Comparison of ENCODE assay signal across 23 mouse cellular contexts in the genomic region with DNA sequence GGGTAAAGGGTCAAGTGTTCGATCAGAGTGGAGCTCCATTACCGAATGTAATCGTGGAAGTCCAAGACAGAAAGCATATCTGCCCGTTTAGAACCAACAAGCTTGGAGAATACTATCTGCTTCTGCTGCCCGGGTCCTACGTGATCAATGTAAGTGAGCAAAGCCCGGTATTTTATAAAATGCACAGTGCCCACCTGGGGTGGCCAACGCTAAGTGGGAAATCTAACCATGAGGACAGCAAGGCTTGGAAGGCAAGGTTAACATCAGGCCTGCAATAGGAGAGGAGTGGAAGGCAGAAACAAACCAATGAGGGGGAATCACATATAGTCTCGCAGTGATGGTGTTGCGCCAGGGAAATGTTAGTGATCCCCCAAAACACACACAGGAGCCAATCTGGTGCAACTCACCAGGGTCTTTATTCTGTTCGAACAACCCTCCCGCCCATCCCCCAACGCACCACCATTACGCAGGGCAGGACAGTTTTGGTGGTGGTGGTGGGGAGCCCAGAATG. TPM values are rescaled to one million over a fixed set of nuclear protein-coding genes. Genes with fewer than 3 reads are reported as not detected.
A peak's percentile ranks its signal among the peaks of the same experiment; 100 is the strongest.
DNase-seq lines count a peak whose midpoint lies in the region; ATAC-seq and TF ChIP-seq lines count a peak whose summit lies in the region.
"Had no signal": no experiment of that assay in that cellular context is flagged by ENCODE, and none has a peak within 500 bp of the region (broad histone marks: within the 10 kb centered on the region; RNA-seq: fewer than 3 reads in every experiment).

No protein-coding gene starts in this region.

- DNase-seq in forebrain, embryonic 11.5 days (ENCODE audit: low spot score): peak; percentile 30
- peak; percentile 91 for DNase-seq in 3T3-L1 (ENCODE audit: low read depth, low spot score)
- peak; percentile 95 for DNase-seq in adipocyte (ENCODE audit: low spot score)
- no peak for DNase-seq in heart, adult 2 months
- no peak for DNase-seq in spleen, postnatal 14 days (ENCODE audit: low spot score in 2 of 2)
- DNase-seq: adrenal gland, adult 2 months; adrenal gland, adult 8-10 months; adrenal gland, postnatal 10 days; adrenal gland, postnatal 14 days; adrenal gland, postnatal 25 days; adrenal gland, postnatal 36 days; B cell, adult 2 months; cerebellum, adult 11 months; cerebellum, adult 11-12 months; cerebellum, adult 18-20 months; cerebellum, adult 2 months; cerebellum, adult 8-10 months had no signal

- TF ChIP-seq EP300 in heart, adult 2 months (IDR thresholded peaks at IDR 0.05; ENCODE audit: insufficient read depth, low read depth, low read length): no peak

- ATAC-seq in forebrain, embryonic 11.5 days (replicated peaks; ENCODE audit: low FRiP score): no peak
- no peak for ATAC-seq in forebrain, embryonic 12.5 days (ENCODE audit: low FRiP score)
- ATAC-seq: activated CD4-positive, CD25-positive, alpha-beta regulatory T cell, adult 4 months; CD4-positive, CD25-positive, alpha-beta regulatory T cell, adult 4 months; Patski had no signal

- H3K9ac ChIP-seq in forebrain, embryonic 11.5 days (ENCODE audit: low read length): no peak overlapping the region
- H3K9ac ChIP-seq in forebrain, embryonic 12.5 days: no peak overlapping the region
- H3K9ac ChIP-seq in heart, adult 2 months (ENCODE audit: low read depth, low read length): no peak overlapping the region

- TF ChIP-seq POLR2A in heart, adult 2 months (IDR thresholded peaks at IDR 0.05; ENCODE audit: insufficient read depth, low read depth, low read length): no peak

- no peak for TF ChIP-seq CTCF in heart, adult 2 months (IDR thresholded peaks at IDR 0.05)

- no peaks in the 10 kb centered on the region for H3K27me3 ChIP-seq in forebrain, embryonic 11.5 days (ENCODE audit: control insufficient read depth, insufficient read depth, low read length)
- H3K27me3 ChIP-seq in forebrain, embryonic 12.5 days: no peaks in the 10 kb centered on the region
- H3K27me3 ChIP-seq in heart, adult 2 months (ENCODE audit: control insufficient read depth, insufficient read depth, low read length): no peaks in the 10 kb centered on the region
- H3K27me3 ChIP-seq: CH12.LX, Patski had no signal

- H3K27ac ChIP-seq in forebrain, embryonic 11.5 days (ENCODE audit: low read depth, low read length): no peak overlapping the region
- H3K27ac ChIP-seq in forebrain, embryonic 12.5 days: no peak overlapping the region
- no peak overlapping the region for H3K27ac ChIP-seq in heart, adult 2 months

- no peaks in the 10 kb centered on the region for H3K36me3 ChIP-seq in forebrain, embryonic 11.5 days (ENCODE audit: control insufficient read depth, insufficient read depth, low read length)
- no peaks in the 10 kb centered on the region for H3K36me3 ChIP-seq in forebrain, embryonic 12.5 days (replicated peaks)
- H3K36me3 ChIP-seq in heart, adult 2 months (ENCODE audit: control insufficient read depth, insufficient read depth, low read length): no peaks in the 10 kb centered on the region
- H3K36me3 ChIP-seq: G1E had no signal

- H3K4me3 ChIP-seq in forebrain, embryonic 11.5 days (ENCODE audit: low read depth, low read length): no peak overlapping the region
- H3K4me3 ChIP-seq in forebrain, embryonic 12.5 days (replicated peaks): no peak overlapping the region
- no peak overlapping the region for H3K4me3 ChIP-seq in heart, adult 2 months

- 89% methylated on average over 14 of the region's 14 CpGs for whole genome bisulfite sequencing in forebrain, embryonic 11.5 days
- 93% methylated on average over 14 of the region's 14 CpGs for WGBS in forebrain, embryonic 12.5 days
- WGBS in heart, adult 2 months: 87% methylated on average over 14 of the region's 14 CpGs

- no peaks in the 10 kb centered on the region for H3K4me1 ChIP-seq in forebrain, embryonic 11.5 days (replicated peaks; ENCODE audit: control insufficient read depth, insufficient read depth, low read length)
- peaks cover 11% of the 10 kb centered on the region; the same call in 1 of the 2 replicates for H3K4me1 ChIP-seq in forebrain, embryonic 12.5 days
- H3K4me1 ChIP-seq in heart, adult 2 months (ENCODE audit: control insufficient read depth, insufficient read depth, low read length): no peaks in the 10 kb centered on the region; the same call in 1 of the 2 replicates

- no peaks in the 10 kb centered on the region for H3K79me2 ChIP-seq in heart, adult 2 months (replicated peaks; ENCODE audit: control insufficient read depth, insufficient read depth, low read length)

- no peaks in the 10 kb centered on the region for H3K9me3 ChIP-seq in forebrain, embryonic 11.5 days (ENCODE audit: control insufficient read depth, low read length)
- H3K9me3 ChIP-seq in forebrain, embryonic 12.5 days: no peaks in the 10 kb centered on the region
- H3K9me3 ChIP-seq: G1E had no signal

- intact Hi-C loops in heart, adult 2 months (cut with DNase I): loop anchor here (5.0 to 10.0 kb wide), 3 partner anchors 113 to 305 kb away; no protein-coding TSS in a partner anchor

- no peak overlapping the region for H3K4me2 ChIP-seq in forebrain, embryonic 11.5 days (ENCODE audit: low read depth, low read length, severe bottlenecking)
- H3K4me2 ChIP-seq in forebrain, embryonic 12.5 days: no peak overlapping the region

RNA-seq across cellular contexts. Expression of a gene that starts 30.5 kb away (rescaled TPM):
- polyA plus RNA-seq in forebrain, embryonic 11.5 days (2014; fragmentation: Nextera tagmentation; extraction: Ambion mirVana): 75.9 and 91.6 TPM in 2 replicates
- 76.5 and 86.4 TPM in 2 replicates for polyA plus RNA-seq in forebrain, embryonic 12.5 days (2016; fragmentation: Nextera tagmentation; extraction: Ambion mirVana)
- 10 to 100 TPM; 50.1 to 51.8 TPM for total RNA-seq in heart, adult 2 months (2021)
- polyA plus RNA-seq in heart, adult 2 months (2012; rRNA removed): 24.5 and 36.2 TPM in 2 replicates

RNA-seq across cellular contexts. Expression of a gene that starts 50.7 kb away (rescaled TPM):
- polyA plus RNA-seq in forebrain, embryonic 11.5 days (2014; fragmentation: Nextera tagmentation; extraction: Ambion mirVana): 4.1 and 5.0 TPM in 2 replicates
- polyA plus RNA-seq in forebrain, embryonic 12.5 days (2016; fragmentation: Nextera tagmentation; extraction: Ambion mirVana): 5.2 and 6.5 TPM in 2 replicates
- total RNA-seq in heart, adult 2 months (2021): 1 to 10 TPM; 2.8 to 4.0 TPM
- 3.5 and 6.6 TPM in 2 replicates for polyA plus RNA-seq in heart, adult 2 months (2012; rRNA removed)
- polyA plus RNA-seq: G1E had no signal

Comparison
In these comparisons a context has a peak if more than half of its experiments do, and no peak if none do; other contexts are left out.
1. DNase-seq: peak in forebrain, embryonic 11.5 days (single experiment), 3T3-L1 (single experiment) and adipocyte (single experiment); none in heart, adult 2 months (0 of 2) and spleen, postnatal 14 days (0 of 2).